Mouse (Mus musculus): ENCODE measurements at regions not wholly inside any gene's neighbourhood (a gene's known extent, or its start where the extent isn't known, plus 50 kb on each side); places are given as distances from the start of the nearest gene placed in this dataset.
A peak's percentile ranks its signal among the peaks of the same experiment; 100 is the strongest.

DNA sequence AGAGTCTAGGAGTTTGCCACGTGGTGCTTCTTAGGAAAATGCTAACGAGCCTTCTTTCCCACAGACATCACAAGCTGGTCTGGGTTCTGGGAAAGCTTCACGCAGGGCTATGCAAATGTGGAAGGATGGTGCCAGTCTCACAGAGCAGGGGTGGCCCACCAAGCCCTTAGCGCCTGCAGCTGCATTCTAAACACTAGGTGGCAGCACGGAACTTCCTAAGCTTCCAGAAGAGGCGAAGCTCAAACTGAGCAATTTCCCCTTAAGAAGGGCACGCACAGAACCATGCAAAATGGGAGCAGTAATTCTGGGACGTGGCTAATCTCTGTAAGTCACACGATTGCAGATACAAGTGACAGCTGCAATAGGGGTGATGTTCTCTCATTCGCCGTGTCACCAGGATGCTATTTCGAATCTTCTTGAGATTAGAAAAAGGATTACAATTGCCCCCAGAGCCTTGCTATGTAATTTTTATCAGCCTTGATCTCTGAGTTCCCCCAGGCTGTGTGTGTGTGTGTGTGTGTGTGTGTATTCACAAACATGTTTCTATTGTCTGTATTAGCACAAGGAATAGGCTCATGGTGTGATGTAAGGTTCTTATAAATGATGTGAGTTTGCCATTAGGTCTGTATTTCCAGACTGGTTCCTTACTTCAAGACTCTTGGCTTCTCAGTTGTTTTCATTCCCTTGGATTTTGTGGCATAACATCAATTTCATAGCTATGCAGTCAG, 206.1 kb upstream of the Camk1g start:
- peaks cover 2% of the 10 kb centered on the region; the same call in 1 of the 2 replicates for H3K4me1 ChIP-seq (replicated peaks; ENCODE audit: control insufficient read depth, insufficient read depth, low read length)
- DNase-seq (ENCODE audit: low spot score) (peak; percentile 85), ATAC-seq (replicated peaks; ENCODE audit: low FRiP score) (peak; percentile 91)
- WGBS: 12% methylated on average over 12 of the region's 12 CpGs
- no peak overlapping the region for H3K4me2 ChIP-seq (ENCODE audit: low read depth, low read length, severe bottlenecking)
- H3K9ac ChIP-seq (ENCODE audit: low read length): no peak overlapping the region
- no peaks in the 10 kb centered on the region for H3K27me3 ChIP-seq (ENCODE audit: control insufficient read depth, insufficient read depth, low read length)
- H3K9me3 ChIP-seq (ENCODE audit: control insufficient read depth, low read length): no peaks in the 10 kb centered on the region
- H3K4me3 ChIP-seq (ENCODE audit: low read depth, low read length): no peak overlapping the region
- H3K36me3 ChIP-seq (ENCODE audit: control insufficient read depth, insufficient read depth, low read length): no peaks in the 10 kb centered on the region
- H3K27ac ChIP-seq (ENCODE audit: low read depth, low read length): no peak overlapping the region

DNA sequence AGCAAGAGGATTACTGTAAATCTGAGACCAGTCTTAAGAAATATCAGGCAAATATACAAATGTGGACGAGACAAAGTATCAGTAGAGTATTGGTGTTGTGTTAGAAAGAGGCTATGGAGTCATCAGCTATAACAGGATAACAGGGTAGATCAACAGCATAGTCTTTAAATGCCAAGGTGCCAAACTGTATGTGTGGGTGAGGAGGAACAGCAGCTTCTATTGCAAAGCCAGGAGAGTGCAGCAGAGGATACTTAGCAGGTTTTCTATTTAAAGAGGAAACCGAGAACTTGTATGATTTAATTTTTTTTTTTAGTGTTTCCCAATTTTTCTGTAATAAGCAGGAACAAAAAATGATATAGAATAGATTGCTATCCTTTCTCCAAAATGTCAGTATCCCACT, 202.7 kb upstream of the Camk1g start:
- 86% methylated on average over 2 of the region's 2 CpGs for WGBS
- Histone ChIP-seq H3K27me3 (ENCODE audit: control insufficient read depth, insufficient read depth, low read length) (no peaks in the 10 kb centered on the region), H3K9me3 (ENCODE audit: control insufficient read depth, low read length) (no peaks in the 10 kb centered on the region), H3K4me3 (ENCODE audit: low read depth, low read length) (no peak overlapping the region), H3K4me2 (ENCODE audit: low read depth, low read length, severe bottlenecking) (no peak overlapping the region), H3K36me3 (ENCODE audit: control insufficient read depth, insufficient read depth, low read length) (no peaks in the 10 kb centered on the region), H3K27ac (ENCODE audit: low read depth, low read length) (no peak overlapping the region), H3K9ac (ENCODE audit: low read length) (no peak overlapping the region), H3K4me1 (replicated peaks; ENCODE audit: control insufficient read depth, insufficient read depth, low read length) (peaks cover 2% of the 10 kb centered on the region; the same call in 1 of the 2 replicates)
- DNase-seq (ENCODE audit: low spot score): no peak
- ATAC-seq (replicated peaks; ENCODE audit: low FRiP score): no peak

DNA sequence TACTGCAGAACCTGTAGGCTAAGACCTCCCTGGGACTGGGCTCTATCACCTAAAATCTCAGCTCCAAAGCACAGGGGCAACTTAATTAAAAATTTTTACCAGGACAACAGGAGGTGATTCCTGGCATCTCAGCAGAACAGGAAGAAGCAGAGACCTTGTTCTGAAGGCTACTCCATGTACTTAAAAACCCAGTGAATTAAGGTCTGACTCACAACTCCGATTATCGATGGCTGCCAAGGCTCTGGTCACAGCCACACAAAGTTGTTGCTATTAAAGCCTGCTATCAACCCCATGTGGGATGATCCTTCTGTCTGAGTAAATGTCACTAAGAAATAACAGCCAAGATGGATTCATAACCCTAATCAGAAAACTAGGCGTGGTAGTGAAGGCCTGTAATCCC, 202.3 kb upstream of the Camk1g start:
- no peak for ATAC-seq (replicated peaks; ENCODE audit: low FRiP score)
- no peak overlapping the region for H3K4me2 ChIP-seq (ENCODE audit: low read depth, low read length, severe bottlenecking)
- DNase-seq (ENCODE audit: low spot score): no peak
- 88% methylated on average over 3 of the region's 3 CpGs for WGBS
- no peaks in the 10 kb centered on the region for H3K27me3 ChIP-seq (ENCODE audit: control insufficient read depth, insufficient read depth, low read length)
- H3K9ac ChIP-seq (ENCODE audit: low read length): no peak overlapping the region
- no peak overlapping the region for H3K4me3 ChIP-seq (ENCODE audit: low read depth, low read length)
- H3K4me1 ChIP-seq (replicated peaks; ENCODE audit: control insufficient read depth, insufficient read depth, low read length): peaks cover 2% of the 10 kb centered on the region; the same call in 1 of the 2 replicates
- no peak overlapping the region for H3K27ac ChIP-seq (ENCODE audit: low read depth, low read length)
- H3K36me3 ChIP-seq (ENCODE audit: control insufficient read depth, insufficient read depth, low read length): no peaks in the 10 kb centered on the region
- H3K9me3 ChIP-seq (ENCODE audit: control insufficient read depth, low read length): no peaks in the 10 kb centered on the region

DNA sequence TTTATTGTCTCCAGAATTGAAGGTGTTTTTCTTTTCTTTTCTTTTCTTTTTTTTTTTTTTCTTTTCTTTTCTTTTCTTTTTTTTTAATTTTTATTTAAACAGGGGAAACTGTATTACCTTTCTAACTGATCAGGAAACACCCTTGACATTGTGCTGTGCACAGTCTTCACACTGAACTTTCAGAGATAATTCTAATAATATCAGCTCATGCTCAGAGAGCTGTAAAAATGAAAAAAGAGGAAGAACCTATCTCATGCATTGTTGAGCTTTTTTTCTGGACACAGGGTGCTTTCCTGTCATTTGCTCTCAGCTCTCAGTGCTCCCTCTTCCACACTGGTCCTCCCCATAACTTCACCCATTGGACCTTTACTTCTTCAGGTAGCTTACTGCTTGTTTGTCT, 201.0 kb upstream of the Camk1g start:
- no peak overlapping the region for H3K4me2 ChIP-seq (ENCODE audit: low read depth, low read length, severe bottlenecking)
- H3K4me1 ChIP-seq (replicated peaks; ENCODE audit: control insufficient read depth, insufficient read depth, low read length): peaks cover under 1% of the 10 kb centered on the region; the same call in 1 of the 2 replicates
- H3K27me3 ChIP-seq (ENCODE audit: control insufficient read depth, insufficient read depth, low read length): no peaks in the 10 kb centered on the region
- H3K9me3 ChIP-seq (ENCODE audit: control insufficient read depth, low read length): no peaks in the 10 kb centered on the region
- no peak for ATAC-seq (replicated peaks; ENCODE audit: low FRiP score)
- DNase-seq (ENCODE audit: low spot score): no peak
- H3K27ac ChIP-seq (ENCODE audit: low read depth, low read length): no peak overlapping the region
- no peak overlapping the region for H3K4me3 ChIP-seq (ENCODE audit: low read depth, low read length)
- no peak overlapping the region for H3K9ac ChIP-seq (ENCODE audit: low read length)
- no peaks in the 10 kb centered on the region for H3K36me3 ChIP-seq (ENCODE audit: control insufficient read depth, insufficient read depth, low read length)

DNA sequence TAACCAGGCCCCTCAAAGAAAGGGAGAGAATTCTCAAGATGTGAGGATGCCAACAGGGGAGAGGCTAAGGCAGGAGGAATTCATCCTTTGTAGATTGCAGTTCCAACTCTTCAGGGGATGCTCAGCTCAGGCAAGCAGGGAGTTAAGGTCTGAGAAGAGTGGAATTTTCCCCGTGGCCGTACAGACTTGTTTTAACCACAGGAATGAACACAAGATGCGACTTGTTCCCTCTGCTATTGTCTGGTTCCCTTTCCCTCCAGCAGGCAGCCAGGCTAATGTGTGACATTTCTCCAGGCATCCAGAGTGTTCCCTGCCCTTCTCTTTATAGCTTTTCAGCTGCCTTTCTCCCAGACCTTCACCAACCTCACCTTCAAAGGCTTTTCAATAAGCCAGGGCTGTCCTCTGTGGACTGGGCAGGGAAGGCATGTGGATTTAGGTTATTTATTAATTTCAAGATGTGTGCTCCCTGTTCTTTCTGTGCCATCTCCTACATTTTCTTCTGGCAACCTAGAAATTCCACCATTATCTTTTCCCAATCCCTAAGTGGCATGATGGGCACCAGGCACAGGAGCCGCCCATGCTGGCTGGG, 198.6 kb upstream of the Camk1g start:
- Histone ChIP-seq H3K4me2 (ENCODE audit: low read depth, low read length, severe bottlenecking) (no peak overlapping the region), H3K4me3 (ENCODE audit: low read depth, low read length) (no peak overlapping the region), H3K27ac (ENCODE audit: low read depth, low read length) (no peak overlapping the region), H3K27me3 (ENCODE audit: control insufficient read depth, insufficient read depth, low read length) (no peaks in the 10 kb centered on the region), H3K4me1 (replicated peaks; ENCODE audit: control insufficient read depth, insufficient read depth, low read length) (no peaks in the 10 kb centered on the region), H3K9ac (ENCODE audit: low read length) (no peak overlapping the region), H3K9me3 (ENCODE audit: control insufficient read depth, low read length) (no peaks in the 10 kb centered on the region), H3K36me3 (ENCODE audit: control insufficient read depth, insufficient read depth, low read length) (no peaks in the 10 kb centered on the region)
- DNase-seq (ENCODE audit: low spot score): no peak
- WGBS: 48% methylated on average over 4 of the region's 4 CpGs
- ATAC-seq (replicated peaks; ENCODE audit: low FRiP score): no peak

DNA sequence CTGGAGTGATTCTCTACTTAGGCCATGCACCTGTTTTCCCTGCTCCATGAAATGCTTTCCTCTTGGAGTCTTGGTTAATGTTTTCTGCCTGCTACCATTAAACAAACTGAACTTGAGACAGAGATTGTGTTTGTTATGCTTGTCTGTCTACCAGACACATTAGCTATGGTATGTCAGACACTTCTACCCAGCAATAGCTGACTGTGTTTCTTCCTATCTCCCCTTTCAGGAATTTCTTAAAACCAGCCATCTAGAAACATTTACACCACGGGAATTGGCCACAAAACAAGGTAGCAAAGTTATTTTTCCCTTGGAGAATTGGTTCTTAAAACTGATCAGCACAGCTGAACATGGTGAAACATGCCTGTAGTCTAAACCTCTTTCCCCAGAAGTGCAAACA, 197.1 kb upstream of the Camk1g start:
- DNase-seq (ENCODE audit: low spot score) (no peak), ATAC-seq (replicated peaks; ENCODE audit: low FRiP score) (no peak)
- Histone ChIP-seq H3K27ac (ENCODE audit: low read depth, low read length) (no peak overlapping the region), H3K36me3 (ENCODE audit: control insufficient read depth, insufficient read depth, low read length) (no peaks in the 10 kb centered on the region), H3K9ac (ENCODE audit: low read length) (no peak overlapping the region), H3K9me3 (ENCODE audit: control insufficient read depth, low read length) (no peaks in the 10 kb centered on the region), H3K4me1 (replicated peaks; ENCODE audit: control insufficient read depth, insufficient read depth, low read length) (no peaks in the 10 kb centered on the region), H3K4me2 (ENCODE audit: low read depth, low read length, severe bottlenecking) (no peak overlapping the region), H3K4me3 (ENCODE audit: low read depth, low read length) (no peak overlapping the region), H3K27me3 (ENCODE audit: control insufficient read depth, insufficient read depth, low read length) (no peaks in the 10 kb centered on the region)
- 71% methylated on average over 1 of the region's 1 CpGs for WGBS

DNA sequence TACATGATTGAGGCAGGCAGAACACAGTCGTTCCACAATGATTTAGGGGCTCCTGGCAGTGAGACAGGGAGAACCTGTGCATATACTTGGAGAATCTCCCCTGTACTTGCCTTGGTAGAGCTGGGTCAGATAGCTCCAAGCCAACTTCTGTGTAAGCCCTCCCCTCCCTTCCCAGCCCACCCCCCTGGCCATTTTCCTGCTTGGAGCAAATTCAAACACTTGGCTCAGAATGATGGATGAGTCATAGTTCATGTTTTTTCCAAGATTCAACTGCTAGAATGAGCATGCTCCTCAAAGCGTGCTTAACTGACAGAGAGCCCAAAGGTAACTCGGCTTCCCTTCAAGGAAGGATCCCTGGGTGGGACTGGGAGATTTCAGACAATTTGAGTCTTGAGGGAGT, 194.1 kb upstream of the Camk1g start:
- no peak for ATAC-seq (replicated peaks; ENCODE audit: low FRiP score)
- 88% methylated on average over 3 of the region's 3 CpGs for WGBS
- no peak overlapping the region for H3K4me3 ChIP-seq (ENCODE audit: low read depth, low read length)

DNA sequence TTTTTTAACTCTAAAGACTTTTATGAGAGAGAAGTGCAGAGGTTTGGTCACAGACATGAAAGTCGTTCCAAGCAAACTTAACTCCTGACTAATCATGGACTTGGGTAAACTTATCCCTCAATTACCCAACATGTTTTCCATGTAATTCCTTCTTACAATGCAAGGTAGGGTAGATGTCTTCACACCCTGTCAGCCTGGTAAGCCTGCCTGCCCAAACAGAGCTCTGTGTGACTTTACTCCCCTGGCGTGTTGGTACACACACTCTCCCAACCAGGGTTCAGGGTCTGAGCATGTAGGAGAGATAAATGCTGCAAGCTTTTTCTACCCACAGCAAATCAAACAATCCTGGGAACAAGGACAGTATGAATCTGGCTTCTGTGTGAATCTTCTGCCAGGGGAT, 192.1 kb upstream of the Camk1g start:
- no peak overlapping the region for H3K4me2 ChIP-seq (ENCODE audit: low read depth, low read length, severe bottlenecking)
- no peak overlapping the region for H3K4me3 ChIP-seq (ENCODE audit: low read depth, low read length)
- no peak for ATAC-seq (replicated peaks; ENCODE audit: low FRiP score)
- no peaks in the 10 kb centered on the region for H3K36me3 ChIP-seq (ENCODE audit: control insufficient read depth, insufficient read depth, low read length)
- DNase-seq (ENCODE audit: low spot score): no peak
- H3K27ac ChIP-seq (ENCODE audit: low read depth, low read length): no peak overlapping the region
- H3K4me1 ChIP-seq (replicated peaks; ENCODE audit: control insufficient read depth, insufficient read depth, low read length): no peaks in the 10 kb centered on the region
- no peaks in the 10 kb centered on the region for H3K27me3 ChIP-seq (ENCODE audit: control insufficient read depth, insufficient read depth, low read length)
- no peak overlapping the region for H3K9ac ChIP-seq (ENCODE audit: low read length)
- WGBS: 89% methylated on average over 2 of the region's 2 CpGs
- no peaks in the 10 kb centered on the region for H3K9me3 ChIP-seq (ENCODE audit: control insufficient read depth, low read length)

More for the DNA sequence above, 194.1 kb upstream of the Camk1g start:
- no peaks in the 10 kb centered on the region for H3K27me3 ChIP-seq (ENCODE audit: control insufficient read depth, insufficient read depth, low read length)
- no peaks in the 10 kb centered on the region for H3K9me3 ChIP-seq (ENCODE audit: control insufficient read depth, low read length)
- H3K4me1 ChIP-seq (replicated peaks; ENCODE audit: control insufficient read depth, insufficient read depth, low read length): no peaks in the 10 kb centered on the region
- no peak overlapping the region for H3K4me2 ChIP-seq (ENCODE audit: low read depth, low read length, severe bottlenecking)
- H3K36me3 ChIP-seq (ENCODE audit: control insufficient read depth, insufficient read depth, low read length): no peaks in the 10 kb centered on the region
- no peak overlapping the region for H3K9ac ChIP-seq (ENCODE audit: low read length)
- no peak overlapping the region for H3K27ac ChIP-seq (ENCODE audit: low read depth, low read length)
- no peak for DNase-seq (ENCODE audit: low spot score)

DNA sequence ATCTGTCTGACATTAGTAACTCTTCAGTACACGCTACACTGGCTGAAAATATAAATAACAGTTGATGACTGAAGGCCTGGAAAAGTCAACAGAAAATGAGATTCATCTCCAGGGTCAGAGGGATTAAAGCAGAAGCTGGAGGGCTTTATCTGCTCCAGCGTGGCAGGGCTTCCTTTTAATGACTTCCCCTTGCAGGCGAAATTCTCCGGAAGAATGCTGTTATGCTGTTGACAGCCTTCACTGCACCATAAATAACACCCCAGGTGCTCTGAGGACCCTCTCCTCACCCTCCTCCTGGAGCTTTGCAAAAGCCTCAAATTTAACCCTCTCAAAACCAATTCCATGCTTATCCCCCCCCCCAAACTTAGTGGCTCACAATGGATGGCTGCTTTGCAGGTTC, 188.0 kb upstream of the Camk1g start:
- H3K4me3 ChIP-seq (ENCODE audit: low read depth, low read length): no peak overlapping the region
- no peaks in the 10 kb centered on the region for H3K9me3 ChIP-seq (ENCODE audit: control insufficient read depth, low read length)
- DNase-seq (ENCODE audit: low spot score) (no peak), ATAC-seq (replicated peaks; ENCODE audit: low FRiP score) (no peak)
- no peaks in the 10 kb centered on the region for H3K4me1 ChIP-seq (replicated peaks; ENCODE audit: control insufficient read depth, insufficient read depth, low read length)
- H3K4me2 ChIP-seq (ENCODE audit: low read depth, low read length, severe bottlenecking): no peak overlapping the region
- no peak overlapping the region for H3K27ac ChIP-seq (ENCODE audit: low read depth, low read length)
- H3K36me3 ChIP-seq (ENCODE audit: control insufficient read depth, insufficient read depth, low read length): no peaks in the 10 kb centered on the region
- H3K27me3 ChIP-seq (ENCODE audit: control insufficient read depth, insufficient read depth, low read length): no peaks in the 10 kb centered on the region
- whole genome bisulfite sequencing: 35% methylated on average over 4 of the region's 4 CpGs
- H3K9ac ChIP-seq (ENCODE audit: low read length): no peak overlapping the region

All from forebrain, embryonic 11.5 days (tissue).